Mouse (Mus musculus): ENCODE results near the gene Rpl3l. TPM values are rescaled to one million over a fixed set of nuclear protein-coding genes. Genes with fewer than 3 reads are reported as not detected.

Gene Rpl3l
- polyA plus RNA-seq (2016; fragmentation: Nextera tagmentation; extraction: Ambion mirVana) = not detected in 2 replicates

- H3K4me1 ChIP-seq = peaks cover 16% of the 10 kb centered on the region
- peaks cover 10% of the 10 kb centered on the region; the same call in 1 of the 2 replicates for H3K27me3 ChIP-seq
- no peak within 1 kb of the TSS for H3K9ac ChIP-seq
- no peak within 1 kb of the TSS for H3K4me2 ChIP-seq
- H3K36me3 ChIP-seq (replicated peaks) = 0 out of 2 replicates have a peak, but pooled peaks cover under 1% of the 10 kb centered on the region
- H3K9me3 ChIP-seq = no peaks in the 10 kb centered on the region
- H3K4me3 ChIP-seq (replicated peaks) = no peak within 1 kb of the TSS
- H3K27ac ChIP-seq = no peak within 1 kb of the TSS
- 87% methylated on average over 2 of the region's 2 CpGs for WGBS
- no peak for ATAC-seq (ENCODE audit: low FRiP score)
Measured at GRCm38 (mm10) chr17:24727618-24728017, at the start of gene Rpl3l. Gene Rpl3l (plus strand): TSS chr17:24727820.

GRCm38 (mm10) chr17:24686514-24686913 is 41.1 kb upstream of the Rpl3l start:
- Histone ChIP-seq H3K27me3 (peaks cover 52% of the 10 kb centered on the region), H3K4me1 (peaks cover 33% of the 10 kb centered on the region), H3K9me3 (no peaks in the 10 kb centered on the region), H3K4me3 (replicated peaks) (no peak overlapping the region), H3K4me2 (peak overlapping the region; percentile 27; the same call in 1 of the 2 replicates), H3K36me3 (replicated peaks) (peaks cover 11% of the 10 kb centered on the region), H3K27ac (no peak overlapping the region), H3K9ac (no peak overlapping the region)
- no peak for ATAC-seq (ENCODE audit: low FRiP score)
- WGBS = 23% methylated on average over 16 of the region's 16 CpGs

- Histone ChIP-seq H3K27me3 (peaks cover 52% of the 10 kb centered on the region), H3K4me1 (peaks cover 33% of the 10 kb centered on the region), H3K4me2 (peak overlapping the region; percentile 52), H3K9ac (no peak overlapping the region; the same call in 1 of the 2 replicates), H3K36me3 (replicated peaks) (peaks cover 7% of the 10 kb centered on the region), H3K4me3 (replicated peaks) (peak overlapping the region; percentile 30), H3K27ac (no peak overlapping the region), H3K9me3 (no peaks in the 10 kb centered on the region)
- 3% methylated on average over 25 of the region's 25 CpGs for WGBS
- ATAC-seq (ENCODE audit: low FRiP score) = no peak
Measured at GRCm38 (mm10) chr17:24687146-24687595, 40.4 kb upstream of the Rpl3l start.

- no peak overlapping the region for H3K27ac ChIP-seq
- WGBS = 19% methylated on average over 23 of the region's 23 CpGs
Measured at GRCm38 (mm10) chr17:24687599-24687998, 40.0 kb upstream of the Rpl3l start.

GRCm38 (mm10) chr17:24689251-24690081 is 38.2 kb upstream of the Rpl3l start, which contains the start of gene Syngr3:
Gene Syngr3 (minus strand): TSS chr17:24689955.
- Histone ChIP-seq H3K27me3 (peaks cover 52% of the 10 kb centered on the region), H3K27ac (peak within 1 kb of the TSS; percentile 47; the same call in 1 of the 2 replicates), H3K9me3 (no peaks in the 10 kb centered on the region), H3K9ac (peak within 1 kb of the TSS; percentile 77), H3K36me3 (replicated peaks) (peaks cover 15% of the 10 kb centered on the region), H3K4me3 (replicated peaks) (peak within 1 kb of the TSS; percentile 64), H3K4me2 (peak within 1 kb of the TSS; percentile 86), H3K4me1 (peaks cover 35% of the 10 kb centered on the region)
- peak; percentile 59 for ATAC-seq (ENCODE audit: low FRiP score)
- WGBS = 1% methylated on average over 53 of the region's 55 CpGs

More at GRCm38 (mm10) chr17:24687599-24687998, 40.0 kb upstream of the Rpl3l start:
- peaks cover 33% of the 10 kb centered on the region for H3K4me1 ChIP-seq
- H3K4me2 ChIP-seq = peak overlapping the region; percentile 52
- peaks cover 52% of the 10 kb centered on the region for H3K27me3 ChIP-seq
- ATAC-seq (ENCODE audit: low FRiP score) = no peak
- peak overlapping the region; percentile 30 for H3K4me3 ChIP-seq (replicated peaks)
- H3K36me3 ChIP-seq (replicated peaks) = peaks cover 7% of the 10 kb centered on the region
- H3K9me3 ChIP-seq = no peaks in the 10 kb centered on the region
- no peak overlapping the region; the same call in 1 of the 2 replicates for H3K9ac ChIP-seq

- H3K4me2 ChIP-seq = no peak overlapping the region
- ATAC-seq (ENCODE audit: low FRiP score) = no peak
Measured at GRCm38 (mm10) chr17:24692385-24692784, 35.2 kb upstream of the Rpl3l start.

GRCm38 (mm10) chr17:24695326-24696010 is 32.2 kb upstream of the Rpl3l start:
- Histone ChIP-seq H3K27ac (peak overlapping the region; percentile 90), H3K9me3 (no peaks in the 10 kb centered on the region), H3K4me3 (replicated peaks) (peak overlapping the region; percentile 83), H3K4me1 (peaks cover 35% of the 10 kb centered on the region), H3K36me3 (replicated peaks) (peaks cover 26% of the 10 kb centered on the region), H3K9ac (peak overlapping the region; percentile 85), H3K4me2 (peak overlapping the region; percentile 78), H3K27me3 (peaks cover 8% of the 10 kb centered on the region)
- peak; percentile 50 for ATAC-seq (ENCODE audit: low FRiP score)
- WGBS = 7% methylated on average over 51 of the region's 51 CpGs

More at GRCm38 (mm10) chr17:24692385-24692784, 35.2 kb upstream of the Rpl3l start:
- H3K9me3 ChIP-seq = no peaks in the 10 kb centered on the region
- peaks cover 38% of the 10 kb centered on the region for H3K27me3 ChIP-seq
- peaks cover 47% of the 10 kb centered on the region for H3K4me1 ChIP-seq
- no peak overlapping the region for H3K27ac ChIP-seq
- 85% methylated on average over 5 of the region's 5 CpGs for WGBS
- no peak overlapping the region for H3K4me3 ChIP-seq (replicated peaks)
- H3K9ac ChIP-seq = no peak overlapping the region
- peaks cover 15% of the 10 kb centered on the region for H3K36me3 ChIP-seq (replicated peaks)

GRCm38 (mm10) chr17:24696011-24696697 is 31.5 kb upstream of the Rpl3l start, which contains the start of the genes Gfer and Noxo1:
Gene Gfer (minus strand): TSS chr17:24696156.
Gene Noxo1 (plus strand): TSS chr17:24696234.
- Histone ChIP-seq H3K27me3 (peaks cover under 1% of the 10 kb centered on the region; the same call in 1 of the 2 replicates), H3K27ac (peak within 1 kb of the TSS; percentile 90), H3K4me3 (replicated peaks) (peak within 1 kb of the TSS; percentile 83), H3K36me3 (replicated peaks) (peaks cover 33% of the 10 kb centered on the region), H3K4me2 (peak within 1 kb of the TSS; percentile 78), H3K4me1 (peaks cover 31% of the 10 kb centered on the region), H3K9ac (peak within 1 kb of the TSS; percentile 85), H3K9me3 (no peaks in the 10 kb centered on the region)
- ATAC-seq (ENCODE audit: low FRiP score) = peak; percentile 93
- under 1% methylated on average over 70 of the region's 76 CpGs for WGBS

- no peak for ATAC-seq (ENCODE audit: low FRiP score)
- 11% methylated on average over 5 of the region's 5 CpGs for WGBS
- Histone ChIP-seq H3K27me3 (no peaks in the 10 kb centered on the region; the same call in 1 of the 2 replicates), H3K4me2 (no peak overlapping the region), H3K4me1 (peaks cover 31% of the 10 kb centered on the region), H3K27ac (no peak overlapping the region), H3K36me3 (replicated peaks) (peaks cover 41% of the 10 kb centered on the region), H3K9me3 (no peaks in the 10 kb centered on the region), H3K4me3 (replicated peaks) (no peak overlapping the region), H3K9ac (no peak overlapping the region)
Measured at GRCm38 (mm10) chr17:24697985-24698384, 29.6 kb upstream of the Rpl3l start.

GRCm38 (mm10) chr17:24698715-24699114 is 28.9 kb upstream of the Rpl3l start:
- peaks cover 41% of the 10 kb centered on the region for H3K36me3 ChIP-seq (replicated peaks)
- ATAC-seq (ENCODE audit: low FRiP score) = no peak
- H3K9ac ChIP-seq = no peak overlapping the region
- no peak overlapping the region for H3K27ac ChIP-seq
- 76% methylated on average over 9 of the region's 9 CpGs for WGBS
- H3K27me3 ChIP-seq = no peaks in the 10 kb centered on the region; the same call in 1 of the 2 replicates
- H3K9me3 ChIP-seq = no peaks in the 10 kb centered on the region
- no peak overlapping the region for H3K4me3 ChIP-seq (replicated peaks)
- no peak overlapping the region for H3K4me2 ChIP-seq
- H3K4me1 ChIP-seq = peaks cover 31% of the 10 kb centered on the region

GRCm38 (mm10) chr17:24699473-24699872 is 28.1 kb upstream of the Rpl3l start:
- Histone ChIP-seq H3K4me2 (no peak overlapping the region), H3K27ac (no peak overlapping the region), H3K4me1 (peaks cover 29% of the 10 kb centered on the region), H3K36me3 (replicated peaks) (peaks cover 49% of the 10 kb centered on the region), H3K4me3 (replicated peaks) (no peak overlapping the region), H3K9me3 (no peaks in the 10 kb centered on the region), H3K27me3 (no peaks in the 10 kb centered on the region; the same call in 1 of the 2 replicates), H3K9ac (no peak overlapping the region)
- 72% methylated on average over 2 of the region's 2 CpGs for WGBS
- ATAC-seq (ENCODE audit: low FRiP score) = no peak

All from forebrain, embryonic 12.5 days (tissue).